Mouse (Mus musculus) B cell, adult 62 days (primary cell): ENCODE measurements around the gene Olfr620. TPM values are rescaled to one million over a fixed set of nuclear protein-coding genes. Genes with fewer than 3 reads are reported as not detected.

Experiments
- total RNA-seq: library from RNA; stranded (reverse); gene quantifications from 4 replicates; pipeline ENCODE4 v1.2.4, GENCODE M21; 2023

The Olfr620 gene
- total RNA-seq: not detected in 4 replicates

DNA sequence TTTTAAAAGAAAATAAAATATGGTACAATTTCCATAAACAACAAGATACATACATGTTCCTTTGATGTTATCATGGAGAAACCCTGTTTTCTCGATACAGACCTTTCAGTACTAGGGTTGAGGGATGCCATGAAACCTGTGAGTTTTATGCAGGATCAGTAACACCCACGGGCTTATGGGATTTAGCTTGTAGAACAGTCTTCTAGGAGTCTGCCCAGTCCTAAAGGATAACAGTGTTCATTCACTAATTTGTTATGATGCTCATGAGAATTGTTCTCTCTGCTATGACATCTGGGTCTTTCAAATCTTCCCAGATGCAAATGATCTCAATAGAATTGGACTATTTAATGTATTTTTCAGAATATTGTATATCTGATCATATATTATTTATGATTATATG is at the start of gene Olfr620:
Olfr620 (minus strand) TSS at position 101 of the 400 bp plus-strand sequence.

DNA sequence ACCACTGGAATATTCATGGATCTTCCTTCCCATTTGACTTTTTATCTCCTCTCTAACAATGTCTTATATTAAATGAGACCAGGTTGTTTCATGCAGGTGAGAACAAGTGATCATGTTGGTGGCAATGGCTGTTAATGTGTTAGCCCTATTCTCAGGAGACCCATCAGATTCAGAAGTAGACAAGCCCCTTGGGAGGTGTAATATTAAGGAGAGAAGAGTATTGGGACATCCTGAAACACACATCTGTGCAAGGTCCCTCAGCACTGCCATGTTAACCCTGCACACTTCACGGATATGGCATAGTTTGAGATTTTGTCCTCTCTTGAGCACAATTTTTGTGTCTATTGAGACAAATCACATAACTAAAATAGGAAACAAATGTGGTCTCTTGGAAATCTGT is 30.3 kb upstream of the Olfr620 start, which contains the start of gene Olfr622:
Olfr622 (minus strand) TSS at position 101 of the 400 bp plus-strand sequence.

DNA sequence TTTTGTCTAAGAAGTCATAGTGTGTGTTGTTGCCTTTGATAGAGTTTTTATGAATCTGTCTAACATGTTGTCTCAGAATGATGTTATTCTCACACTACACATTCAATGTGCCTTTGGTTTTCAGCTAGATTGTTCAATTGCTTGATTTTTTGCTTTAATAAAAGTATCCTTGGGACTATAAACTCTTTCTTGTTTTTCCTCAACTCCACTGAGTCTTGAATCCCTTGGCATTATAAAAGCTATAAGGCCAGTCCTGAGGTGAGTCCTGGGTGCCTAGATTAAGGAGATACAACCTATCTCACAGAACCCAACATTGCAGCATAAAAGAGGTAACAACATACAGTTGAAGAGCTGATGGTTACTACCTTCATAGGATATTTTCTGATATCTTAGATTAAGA is 12.1 kb downstream of the Olfr620 start, which contains the start of gene Olfr619:
Olfr619 (plus strand) TSS at position 301 of the 400 bp plus-strand sequence.

DNA sequence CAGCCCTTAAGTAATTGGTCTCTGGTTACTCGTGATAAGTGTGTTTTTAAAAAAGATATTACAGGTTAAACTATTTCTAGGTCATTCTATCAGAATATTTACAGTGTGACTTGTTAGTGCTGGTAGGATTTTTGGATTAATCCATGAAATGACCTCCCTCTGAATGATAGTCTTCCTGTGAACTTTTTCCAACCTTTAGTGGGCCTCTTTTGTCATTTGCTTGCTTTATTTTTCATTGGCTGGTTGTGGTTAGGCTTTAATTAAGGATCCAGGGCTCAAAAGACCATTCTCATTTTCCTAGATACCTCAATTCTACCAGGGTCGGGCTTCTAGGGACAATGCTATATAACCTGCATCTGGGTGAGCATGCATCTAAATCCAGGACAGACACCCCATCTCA is 22.5 kb downstream of the Olfr620 start, which contains the start of gene Olfr618:
Olfr618 (plus strand) TSS at position 301 of the 400 bp plus-strand sequence.

DNA sequence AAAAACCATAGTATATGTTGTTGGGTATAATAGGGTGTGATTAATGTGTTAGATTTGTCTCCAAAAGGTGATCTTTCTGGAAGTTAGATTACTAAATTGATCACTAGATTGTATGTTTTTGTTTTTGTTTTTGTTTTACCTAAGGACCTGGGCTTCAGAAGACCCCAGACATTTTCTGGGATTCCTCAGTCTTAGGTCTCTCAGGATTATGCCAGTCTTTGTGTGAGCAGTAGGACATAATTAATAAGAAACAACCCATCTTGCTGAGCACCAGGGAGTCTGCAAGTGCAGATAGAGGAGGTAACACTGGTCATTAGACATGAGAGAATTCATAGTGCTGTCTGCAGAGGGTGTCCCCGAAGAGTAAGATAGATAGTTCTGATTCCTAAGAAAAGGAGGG is 39.6 kb downstream of the Olfr620 start, which contains the start of gene Olfr617:
Olfr617 (plus strand) TSS at position 301 of the 400 bp plus-strand sequence.

DNA sequence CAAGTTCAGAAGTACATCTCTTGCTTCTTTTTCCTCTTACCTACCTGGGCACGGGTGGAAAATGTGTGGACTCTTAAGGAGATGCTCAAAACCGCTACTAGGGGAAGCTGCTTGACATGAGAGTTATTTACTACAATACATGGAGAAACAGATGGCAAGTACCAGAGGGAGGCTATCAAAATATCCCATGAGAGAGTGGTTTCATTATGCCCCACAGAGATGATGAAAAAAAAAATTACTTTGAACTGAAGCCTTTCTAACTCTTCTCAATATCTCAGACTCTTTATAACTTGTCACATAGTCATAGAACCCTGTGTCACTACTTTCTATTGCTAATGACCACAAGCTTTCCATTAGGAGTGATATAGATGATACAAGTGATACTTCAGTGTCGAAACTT is 43.3 kb downstream of the Olfr620 start, which contains the start of gene Olfr616:
Olfr616 (minus strand) TSS at position 101 of the 400 bp plus-strand sequence.

DNA sequence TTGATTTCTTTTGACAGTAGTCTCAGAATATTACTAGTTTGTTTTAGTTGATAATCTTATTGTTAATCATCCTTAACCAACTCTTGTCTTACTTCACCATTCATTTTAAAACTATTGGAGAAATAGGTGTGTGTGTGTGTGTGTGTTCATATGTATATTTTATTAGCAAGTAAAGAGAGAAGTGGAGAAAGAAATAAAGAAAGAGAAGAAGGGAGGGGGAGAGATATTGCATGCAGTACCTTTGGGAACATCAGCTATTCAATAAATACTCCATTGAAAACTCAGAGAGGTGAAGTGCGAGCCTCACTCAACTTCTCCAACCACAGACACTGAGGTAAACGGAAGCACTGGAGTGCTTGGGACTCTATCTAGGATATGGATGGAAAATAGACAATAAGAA is 56.6 kb downstream of the Olfr620 start, which contains the start of gene Olfr615:
Olfr615 (plus strand) TSS at position 301 of the 400 bp plus-strand sequence.

Other genes starting within 250 kb of the Olfr620 start
- not detected in 4 replicates for gene Olfr601, start 249.9 kb downstream of the Olfr620 start, total RNA-seq
- gene Olfr603, start 226.4 kb downstream of the Olfr620 start, total RNA-seq: not detected in 4 replicates
- not detected in 4 replicates for gene Usp17lc, start 197.5 kb downstream of the Olfr620 start, total RNA-seq
- gene Olfr605, start 167.1 kb downstream of the Olfr620 start, total RNA-seq: not detected in 4 replicates
- not detected in 4 replicates for gene Olfr606, start 163.5 kb downstream of the Olfr620 start, total RNA-seq
- not detected in 4 replicates for gene Olfr607, start 148.4 kb downstream of the Olfr620 start, total RNA-seq
- not detected in 4 replicates for gene Olfr608, start 142.7 kb downstream of the Olfr620 start, total RNA-seq
- not detected in 4 replicates for gene Olfr609, start 114.5 kb downstream of the Olfr620 start, total RNA-seq
- not detected in 4 replicates for gene Olfr610, start 100.4 kb downstream of the Olfr620 start, total RNA-seq
- not detected in 4 replicates for gene Olfr611, start 91.7 kb downstream of the Olfr620 start, total RNA-seq
- not detected in 4 replicates for gene Olfr612, start 69.8 kb downstream of the Olfr620 start, total RNA-seq
- not detected in 4 replicates for gene Olfr613, start 64.5 kb downstream of the Olfr620 start, total RNA-seq
- gene Olfr615, start 56.5 kb downstream of the Olfr620 start, total RNA-seq: not detected in 4 replicates
- not detected in 4 replicates for gene Olfr616, start 43.4 kb downstream of the Olfr620 start, total RNA-seq
- not detected in 4 replicates for gene Olfr617, start 39.5 kb downstream of the Olfr620 start, total RNA-seq
- gene Olfr618, start 22.4 kb downstream of the Olfr620 start, total RNA-seq: not detected in 4 replicates
- gene Olfr619, start 12.0 kb downstream of the Olfr620 start, total RNA-seq: not detected in 4 replicates
- not detected in 4 replicates for gene Olfr622, start 30.2 kb upstream of the Olfr620 start, total RNA-seq
- gene Olfr623, start 51.2 kb upstream of the Olfr620 start, total RNA-seq: not detected in 4 replicates
- gene Olfr624, start 58.7 kb upstream of the Olfr620 start, total RNA-seq: not detected in 4 replicates
- not detected in 4 replicates for gene Olfr625-ps1, start 70.2 kb upstream of the Olfr620 start, total RNA-seq
- gene Olfr243, start 102.1 kb upstream of the Olfr620 start, total RNA-seq: not detected in 4 replicates
- not detected in 4 replicates for gene Olfr628, start 117.8 kb upstream of the Olfr620 start, total RNA-seq
- not detected in 4 replicates for gene Olfr629, start 132.4 kb upstream of the Olfr620 start, total RNA-seq
- gene Olfr630, start 144.8 kb upstream of the Olfr620 start, total RNA-seq: not detected in 4 replicates
- not detected in 4 replicates for gene Olfr69, start 159.1 kb upstream of the Olfr620 start, total RNA-seq
- gene Olfr68, start 167.2 kb upstream of the Olfr620 start, total RNA-seq: not detected in 4 replicates
- not detected in 4 replicates for gene Olfr67, start 179.3 kb upstream of the Olfr620 start, total RNA-seq
- gene Hbb-bt, start 201.5 kb upstream of the Olfr620 start, total RNA-seq: 4.4 to 21.0 TPM (median 14.7 TPM) in 4 replicates
- 43.8 to 120 TPM (median 71.7 TPM) in 4 replicates for gene Hbb-bs, start 215.6 kb upstream of the Olfr620 start, total RNA-seq
- not detected in 4 replicates for gene Hbb-bh2, start 228.0 kb upstream of the Olfr620 start, total RNA-seq
- not detected in 4 replicates for gene Hbb-bh1, start 230.6 kb upstream of the Olfr620 start, total RNA-seq
- not detected in 4 replicates for gene Hbb-y, start 240.7 kb upstream of the Olfr620 start, total RNA-seq